Mouse (Mus musculus): ENCODE data around the gene Apol8.

The Apol8 gene

GRCm38 (mm10) chr15:77784039-77784824, 27.4 kb upstream of the Apol8 start:
- no peak for DNase-seq

- DNase-seq, result no peak
Observed at GRCm38 (mm10) chr15:77782449-77783014, 25.7 kb upstream of the Apol8 start.

GRCm38 (mm10) chr15:77775186-77775963, 18.6 kb upstream of the Apol8 start:
- DNase-seq, result peak; percentile 75

GRCm38 (mm10) chr15:77774303-77774702, 17.5 kb upstream of the Apol8 start:
- DNase-seq, result no peak

GRCm38 (mm10) chr15:77773099-77773915, 16.5 kb upstream of the Apol8 start:
- DNase-seq, result no peak

GRCm38 (mm10) chr15:77770942-77771341, 14.1 kb upstream of the Apol8 start:
- no peak for DNase-seq

GRCm38 (mm10) chr15:77770341-77770740, 13.5 kb upstream of the Apol8 start:
- no peak for DNase-seq

- no peak for DNase-seq
Observed at GRCm38 (mm10) chr15:77766981-77767380, 10.2 kb upstream of the Apol8 start.

GRCm38 (mm10) chr15:77765484-77766093, 8.8 kb upstream of the Apol8 start:
- DNase-seq, result no peak

GRCm38 (mm10) chr15:77764391-77765006, 7.7 kb upstream of the Apol8 start:
- DNase-seq, result no peak

- DNase-seq, result no peak
Observed at GRCm38 (mm10) chr15:77763702-77764101, 6.9 kb upstream of the Apol8 start.

- DNase-seq, result no peak
Observed at GRCm38 (mm10) chr15:77763050-77763449, 6.2 kb upstream of the Apol8 start.

GRCm38 (mm10) chr15:77761561-77762380, 5.0 kb upstream of the Apol8 start:
- DNase-seq, result peak; percentile 56

- no peak for DNase-seq
Observed at GRCm38 (mm10) chr15:77761083-77761482, 4.3 kb upstream of the Apol8 start.

- DNase-seq, result no peak
Observed at GRCm38 (mm10) chr15:77760037-77760436, 3.2 kb upstream of the Apol8 start.

- no peak for DNase-seq
Observed at GRCm38 (mm10) chr15:77757586-77758226, 903 bp upstream of the Apol8 start.

- DNase-seq, result no peak
Observed at GRCm38 (mm10) chr15:77756081-77756480, 722 bp downstream of the Apol8 start.

GRCm38 (mm10) chr15:77755132-77755531, 1.7 kb downstream of the Apol8 start:
- DNase-seq, result peak; percentile 2

GRCm38 (mm10) chr15:77752443-77752842, 4.4 kb downstream of the Apol8 start:
- DNase-seq, result no peak

- DNase-seq, result peak; percentile 54
Observed at GRCm38 (mm10) chr15:77750461-77750860, 6.3 kb downstream of the Apol8 start.

- DNase-seq, result peak; percentile 83
Observed at GRCm38 (mm10) chr15:77749717-77750116, 7.1 kb downstream of the Apol8 start.

All from cerebellum, adult 9-11 months (tissue).